Comparison of ENCODE assay signal across 9 mouse cellular contexts in the genomic region with DNA sequence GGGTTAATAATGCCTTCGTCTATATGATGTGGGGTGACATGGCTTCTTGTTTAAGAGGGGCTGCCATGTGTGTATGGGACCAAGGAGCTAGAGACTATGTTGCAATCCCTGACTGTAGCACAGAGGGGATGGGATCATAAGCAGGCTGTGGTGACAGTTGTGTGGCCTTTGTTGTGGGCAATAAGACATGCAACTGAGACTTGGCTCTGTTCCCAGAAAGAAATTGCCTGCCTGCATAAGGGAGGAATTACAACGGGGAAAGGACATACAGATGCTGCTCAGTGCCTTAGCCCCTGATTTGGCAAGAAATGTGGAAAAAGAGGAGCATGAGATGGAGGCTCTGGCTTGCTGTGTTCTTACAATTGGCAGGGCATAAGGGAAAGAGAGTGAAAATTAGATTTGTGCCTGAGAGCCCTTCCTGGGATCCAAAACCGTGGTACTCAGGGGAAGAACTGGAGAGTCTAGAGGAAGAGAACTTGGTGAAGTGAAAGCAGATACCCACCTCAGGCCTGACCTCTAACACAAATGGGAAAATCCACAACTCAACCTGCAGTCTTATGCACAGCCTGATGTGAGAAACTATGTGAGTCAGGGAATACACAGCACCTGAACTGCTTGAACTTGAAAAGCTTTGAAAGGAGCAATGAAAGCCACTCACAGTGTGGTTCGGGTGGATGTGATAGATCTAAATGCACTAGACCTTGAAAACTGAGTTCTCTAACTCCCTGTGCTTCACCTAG.
DNase-seq lines count a peak whose midpoint lies in the region; ATAC-seq lines count a peak whose summit lies in the region.
"Had no signal": no experiment of that assay in that cellular context is flagged by ENCODE, and none has a peak within 500 bp of the region (broad histone marks: within the 10 kb centered on the region; RNA-seq: fewer than 3 reads in every experiment).

No protein-coding gene starts in this region.

- peak; percentile 63 to 65 for DNase-seq in cerebellum, postnatal 10 days
- DNase-seq in cerebellum, postnatal 25 days = no peak
- DNase-seq in lung, postnatal 36 days = no peak
- DNase-seq in adipocyte (ENCODE audit: low spot score) = no peak
- no peak for DNase-seq in adrenal gland, postnatal 4 days (ENCODE audit: low spot score in 2 of 2)
- DNase-seq: cerebellum, adult 8-10 months had no signal

- no peaks in the 10 kb centered on the region for H3K9me3 ChIP-seq in lung, embryonic 15.5 days
- H3K9me3 ChIP-seq in hindbrain, embryonic 12.5 days (replicated peaks) = no peaks in the 10 kb centered on the region
- H3K9me3 ChIP-seq in neural tube, embryonic 13.5 days = no peaks in the 10 kb centered on the region

- no peaks in the 10 kb centered on the region for H3K36me3 ChIP-seq in lung, embryonic 15.5 days
- no peaks in the 10 kb centered on the region for H3K36me3 ChIP-seq in hindbrain, embryonic 12.5 days
- no peaks in the 10 kb centered on the region for H3K36me3 ChIP-seq in neural tube, embryonic 13.5 days

- H3K4me2 ChIP-seq in lung, embryonic 15.5 days = no peak overlapping the region
- no peak overlapping the region for H3K4me2 ChIP-seq in hindbrain, embryonic 12.5 days (replicated peaks)
- no peak overlapping the region for H3K4me2 ChIP-seq in neural tube, embryonic 13.5 days

- H3K4me3 ChIP-seq in lung, embryonic 15.5 days = no peak overlapping the region
- H3K4me3 ChIP-seq in hindbrain, embryonic 12.5 days = no peak overlapping the region
- H3K4me3 ChIP-seq in neural tube, embryonic 13.5 days = no peak overlapping the region

- H3K9ac ChIP-seq in lung, embryonic 15.5 days = no peak overlapping the region
- no peak overlapping the region for H3K9ac ChIP-seq in hindbrain, embryonic 12.5 days
- H3K9ac ChIP-seq in neural tube, embryonic 13.5 days = no peak overlapping the region

- no peaks in the 10 kb centered on the region for H3K4me1 ChIP-seq in lung, embryonic 15.5 days
- H3K4me1 ChIP-seq in hindbrain, embryonic 12.5 days = peaks cover 3% of the 10 kb centered on the region; the same call in 1 of the 2 replicates
- peaks cover 10% of the 10 kb centered on the region for H3K4me1 ChIP-seq in neural tube, embryonic 13.5 days (replicated peaks)

- 50% methylated on average over 4 of the region's 4 CpGs for WGBS in lung, embryonic 15.5 days
- 62% methylated on average over 4 of the region's 4 CpGs for WGBS in hindbrain, embryonic 12.5 days
- 59% methylated on average over 4 of the region's 4 CpGs for WGBS in neural tube, embryonic 13.5 days

- ATAC-seq in lung, embryonic 15.5 days (ENCODE audit: borderline replicate concordance, extremely low read depth, low FRiP score, low TSS enrichment) = peak; percentile 99
- peak; percentile 80 for ATAC-seq in hindbrain, embryonic 12.5 days (ENCODE audit: low FRiP score)
- peak; percentile 89 for ATAC-seq in neural tube, embryonic 13.5 days (ENCODE audit: low read depth)

- H3K27me3 ChIP-seq in lung, embryonic 15.5 days = no peaks in the 10 kb centered on the region
- H3K27me3 ChIP-seq in hindbrain, embryonic 12.5 days = no peaks in the 10 kb centered on the region
- no peaks in the 10 kb centered on the region for H3K27me3 ChIP-seq in neural tube, embryonic 13.5 days

- no peak overlapping the region for H3K27ac ChIP-seq in lung, embryonic 15.5 days
- no peak overlapping the region for H3K27ac ChIP-seq in hindbrain, embryonic 12.5 days
- H3K27ac ChIP-seq in neural tube, embryonic 13.5 days (replicated peaks) = peak overlapping the region; percentile 42

Comparison
In these comparisons a context has a peak if more than half of its experiments do, and no peak if none do; other contexts are left out.
1. DNase-seq: peak in cerebellum, postnatal 10 days (2 of 2); none in cerebellum, postnatal 25 days (0 of 2), lung, postnatal 36 days (single experiment), adipocyte (single experiment) and adrenal gland, postnatal 4 days (0 of 2).
2. Peak in every context shown above with its lines, with median percentiles within 50 percentile points of each other: ATAC-seq.